Mouse (Mus musculus) testis, adult 2 months (tissue): Measurements from ENCODE around the gene 1600002K03Rik. TPM values are rescaled to one million over a fixed set of nuclear protein-coding genes. Genes with fewer than 3 reads are reported as not detected.

ENCODE experiments used
- H3K27ac ChIP-seq: fragments of 200-500 bp; 2 replicates; pipeline ENCODE4 v1.5.1; 2012; ENCODE audit warnings: low read depth, low read length; ENCODE audit not compliant: control insufficient read depth, insufficient read depth
- H3K27me3 ChIP-seq: fragments of 200-500 bp; 2 replicates; pipeline ENCODE4 v1.6.1; 2012; ENCODE audit warnings: mild to moderate bottlenecking, low read length, moderate library complexity; ENCODE audit not compliant: control insufficient read depth, insufficient read depth
- H3K36me3 ChIP-seq: fragments of 200-500 bp; 2 replicates; pipeline ENCODE4 v1.6.1; 2012; ENCODE audit warnings: mild to moderate bottlenecking, low read length; ENCODE audit not compliant: control insufficient read depth, insufficient read depth
- H3K4me1 ChIP-seq: fragments of 200-500 bp; 2 replicates; pipeline ENCODE4 v1.6.1; 2012; ENCODE audit warnings: low read length; ENCODE audit not compliant: control insufficient read depth, insufficient read depth
- H3K4me3 ChIP-seq: fragments of 200-500 bp; 2 replicates; pipeline ENCODE4 v1.5.1; 2012; ENCODE audit warnings: low read depth, mild to moderate bottlenecking, low read length, moderate library complexity, mixed read lengths; ENCODE audit not compliant: control insufficient read depth
- CTCF ChIP-seq: fragments of 200-500 bp; IDR thresholded peaks from 2 replicates; pipeline ENCODE4 v1.5.1; 2012; ENCODE audit warnings: low read depth, mild to moderate bottlenecking, inconsistent platforms, low read length, moderate library complexity; ENCODE audit not compliant: control insufficient read depth, insufficient read depth, insufficient replicate concordance
- POLR2A ChIP-seq: fragments of 200-500 bp; IDR thresholded peaks from 2 replicates; pipeline ENCODE4 v1.6.1; 2012; ENCODE audit warnings: low read depth, mild to moderate bottlenecking, inconsistent platforms, low read length, moderate library complexity; ENCODE audit not compliant: control insufficient read depth
- polyA plus RNA-seq: library from polyadenylated mRNA; depleted of rRNA; stranded (reverse); fragments of >200 nt; gene quantifications from 2 replicates; pipeline ENCODE4 v1.2.3, GENCODE M21; 2012

The 1600002K03Rik gene
- polyA plus RNA-seq, 1 experiment, result 7.9 TPM

- H3K27me3 ChIP-seq, result no peaks in the 10 kb centered on the region
- H3K27ac ChIP-seq, result no peak overlapping the region
- peaks cover 42% of the 10 kb centered on the region for H3K4me1 ChIP-seq
- TF ChIP-seq POLR2A (no peak), CTCF (no peak)
- H3K36me3 ChIP-seq, result no peaks in the 10 kb centered on the region
- H3K4me3 ChIP-seq, result no peak overlapping the region
Measured at GRCm38 (mm10) chr10:80156752-80157053, 16.0 kb upstream of the 1600002K03Rik start.

DNA sequence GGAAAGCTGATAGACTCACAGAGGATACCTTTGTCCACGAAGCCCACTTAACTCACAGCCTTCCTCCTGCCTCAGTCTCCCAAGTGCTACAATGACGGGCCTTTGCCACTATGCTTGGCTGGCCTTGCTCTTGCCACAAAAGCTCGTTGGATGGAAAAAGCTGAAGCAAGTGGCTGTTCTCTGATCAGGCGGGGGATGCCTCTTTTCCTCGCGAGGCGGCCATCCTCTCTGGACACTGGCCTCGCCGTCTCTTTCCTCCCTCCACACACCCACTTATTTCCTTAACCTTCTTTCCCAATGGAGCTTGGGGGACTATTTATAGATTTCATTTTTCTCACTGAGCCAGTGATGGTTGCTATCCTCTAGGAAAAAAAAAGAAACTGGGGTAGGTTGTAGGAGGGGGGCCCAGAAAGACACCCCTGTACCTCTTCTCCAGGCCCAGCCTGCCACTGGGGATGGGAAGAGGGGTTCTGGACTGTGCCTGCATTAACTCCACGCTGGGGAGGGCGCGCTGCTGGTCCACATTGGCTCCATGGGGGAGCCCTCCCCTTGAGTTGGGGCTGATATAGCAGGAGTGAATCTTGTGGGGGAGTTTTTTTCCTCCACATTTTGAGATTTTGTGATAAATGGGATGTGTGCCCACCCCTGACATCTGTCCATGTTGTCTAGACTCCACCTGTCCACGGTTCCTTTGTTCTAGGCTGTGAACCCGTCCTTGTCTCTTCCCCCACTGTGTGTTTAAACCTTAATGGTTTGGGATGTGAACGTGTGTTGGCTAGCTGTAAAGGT lies 15.4 kb upstream of the 1600002K03Rik start:
- H3K4me1 ChIP-seq, result peaks cover 38% of the 10 kb centered on the region
- H3K27me3 ChIP-seq, result no peaks in the 10 kb centered on the region
- no peak overlapping the region for H3K27ac ChIP-seq
- no peak overlapping the region for H3K4me3 ChIP-seq
- no peak for TF ChIP-seq POLR2A
- no peak for TF ChIP-seq CTCF
- H3K36me3 ChIP-seq, result no peaks in the 10 kb centered on the region

- no peaks in the 10 kb centered on the region for H3K27me3 ChIP-seq
- TF ChIP-seq CTCF (no peak), POLR2A (peak; percentile 43; the same call in 1 of the 2 replicates)
- H3K27ac ChIP-seq, result peak overlapping the region; percentile 88
- peaks cover 36% of the 10 kb centered on the region for H3K4me1 ChIP-seq
- peak overlapping the region; percentile 14 for H3K4me3 ChIP-seq
- H3K36me3 ChIP-seq, result no peaks in the 10 kb centered on the region
Measured at GRCm38 (mm10) chr10:80158307-80158986, 14.3 kb upstream of the 1600002K03Rik start.

GRCm38 (mm10) chr10:80159021-80159560 lies 13.7 kb upstream of the 1600002K03Rik start:
- TF ChIP-seq CTCF (no peak), POLR2A (no peak)
- Histone ChIP-seq H3K27ac (peak overlapping the region; percentile 88), H3K4me3 (peak overlapping the region; percentile 88), H3K36me3 (no peaks in the 10 kb centered on the region), H3K4me1 (peaks cover 36% of the 10 kb centered on the region), H3K27me3 (no peaks in the 10 kb centered on the region)

GRCm38 (mm10) chr10:80159561-80160454 lies 12.9 kb upstream of the 1600002K03Rik start:
- Histone ChIP-seq H3K4me3 (peak overlapping the region; percentile 88), H3K27me3 (no peaks in the 10 kb centered on the region), H3K4me1 (peaks cover 40% of the 10 kb centered on the region), H3K36me3 (no peaks in the 10 kb centered on the region), H3K27ac (peak overlapping the region; percentile 88)
- no peak for TF ChIP-seq CTCF
- TF ChIP-seq POLR2A, result peak; percentile 21; the same call in 1 of the 2 replicates

GRCm38 (mm10) chr10:80160455-80161371 lies 12.0 kb upstream of the 1600002K03Rik start:
- no peaks in the 10 kb centered on the region for H3K36me3 ChIP-seq
- peak overlapping the region; percentile 88 for H3K27ac ChIP-seq
- H3K4me3 ChIP-seq, result peak overlapping the region; percentile 23
- H3K27me3 ChIP-seq, result no peaks in the 10 kb centered on the region
- peaks cover 43% of the 10 kb centered on the region for H3K4me1 ChIP-seq
- TF ChIP-seq CTCF (no peak), POLR2A (0 out of 2 replicates have a peak, but pooled peaks have one; percentile 33)
